Mouse (Mus musculus) midbrain, postnatal 0 days (tissue): Measurements from ENCODE around the gene Vps33b. TPM values are rescaled to one million over a fixed set of nuclear protein-coding genes. Genes with fewer than 3 reads are reported as not detected.
"Not testable (repeated sequence)": the region's sequence is repeated elsewhere in the genome, so short reads cannot be mapped to it uniquely, and the experiment has no call there.

Source experiments
- ATAC-seq: fragments of 200-750 bp; cut with Nextera tagmentation; 2 replicates; pipeline ENCODE4 v1.8.0; 2017; ENCODE audit warnings: moderate number of reproducible peaks, mild to moderate bottlenecking, moderate TSS enrichment, moderate library complexity; ENCODE audit not compliant: low FRiP score
- DNase-seq: peaks from one replicate; pipeline ENCODE4 v3.0.0-alpha.2; 2015; ENCODE audit warnings: low spot score
- H3K27ac ChIP-seq: fragments of 300-500 bp; sonication (generic); 2 replicates; pipeline ENCODE4 v1.5.1; 2014; ENCODE audit warnings: low read depth, mild to moderate bottlenecking, low read length, mixed read lengths
- H3K27me3 ChIP-seq: fragments of 300-500 bp; sonication (generic); 2 replicates; pipeline ENCODE4 v1.6.1; 2014; ENCODE audit warnings: low read length, control low read depth, mixed read lengths; ENCODE audit not compliant: insufficient read depth
- H3K36me3 ChIP-seq: fragments of 300-500 bp; sonication (generic); 2 replicates; pipeline ENCODE4 v1.6.1; 2014; ENCODE audit warnings: low read length, control low read depth, mixed read lengths; ENCODE audit not compliant: insufficient read depth
- H3K4me1 ChIP-seq: fragments of 300-500 bp; sonication (generic); 2 replicates; pipeline ENCODE4 v1.6.1; 2014; ENCODE audit warnings: mild to moderate bottlenecking, control low read depth, antibody characterized with exemption, low read length, mixed read lengths; ENCODE audit not compliant: insufficient read depth
- H3K4me2 ChIP-seq: fragments of 300-500 bp; sonication (generic); 2 replicates; pipeline ENCODE4 v1.6.1; 2014; ENCODE audit warnings: low read depth, mild to moderate bottlenecking, low read length, mixed read lengths; ENCODE audit not compliant: poor library complexity, severe bottlenecking
- H3K4me3 ChIP-seq: fragments of 300-500 bp; sonication (generic); 2 replicates; pipeline ENCODE4 v1.5.1; 2014; ENCODE audit warnings: low read depth, mild to moderate bottlenecking, low read length, moderate library complexity
- H3K9ac ChIP-seq: fragments of 300-500 bp; sonication (generic); replicated peaks from 2 replicates; pipeline ENCODE4 v1.6.1; 2014; ENCODE audit warnings: mild to moderate bottlenecking, low read length, moderate library complexity, mixed read lengths; ENCODE audit not compliant: poor library complexity, severe bottlenecking
- H3K9me3 ChIP-seq: fragments of 300-500 bp; sonication (generic); 2 replicates; pipeline ENCODE4 v1.6.1; 2016; ENCODE audit warnings: low read length, control low read depth
- CTCF ChIP-seq: IDR thresholded peaks from 2 replicates; pipeline ENCODE4 v1.5.1; 2016; ENCODE audit warnings: antibody characterized with exemption, mild to moderate bottlenecking
- WGBS: fragments of 180-500 bp; shearing (Covaris S2); extraction: QIAGEN DNeasy Blood & Tissue Kit; methylation state at CpG from one replicate; pipeline ENCODE4 v1.1.7; 2014; 5-methylcytosine and 5-hydroxymethylcytosine counted together
- polyA plus RNA-seq: library from polyadenylated mRNA; unstranded; fragments of >200 nt; fragmentation: Nextera tagmentation; extraction: Ambion mirVana; gene quantifications from 2 replicates; pipeline ENCODE4 v1.2.1, GENCODE M21; 2015
- total RNA-seq: library from RNA; depleted of rRNA; stranded (reverse); fragments of >200 nt; gene quantifications from 2 replicates; pipeline ENCODE4 v1.2.3, GENCODE M21; 2014

Vps33b gene
- total and polyA plus RNA-seq, 2 experiments from 2014 or later: 18.3 to 25.0 TPM

DNA sequence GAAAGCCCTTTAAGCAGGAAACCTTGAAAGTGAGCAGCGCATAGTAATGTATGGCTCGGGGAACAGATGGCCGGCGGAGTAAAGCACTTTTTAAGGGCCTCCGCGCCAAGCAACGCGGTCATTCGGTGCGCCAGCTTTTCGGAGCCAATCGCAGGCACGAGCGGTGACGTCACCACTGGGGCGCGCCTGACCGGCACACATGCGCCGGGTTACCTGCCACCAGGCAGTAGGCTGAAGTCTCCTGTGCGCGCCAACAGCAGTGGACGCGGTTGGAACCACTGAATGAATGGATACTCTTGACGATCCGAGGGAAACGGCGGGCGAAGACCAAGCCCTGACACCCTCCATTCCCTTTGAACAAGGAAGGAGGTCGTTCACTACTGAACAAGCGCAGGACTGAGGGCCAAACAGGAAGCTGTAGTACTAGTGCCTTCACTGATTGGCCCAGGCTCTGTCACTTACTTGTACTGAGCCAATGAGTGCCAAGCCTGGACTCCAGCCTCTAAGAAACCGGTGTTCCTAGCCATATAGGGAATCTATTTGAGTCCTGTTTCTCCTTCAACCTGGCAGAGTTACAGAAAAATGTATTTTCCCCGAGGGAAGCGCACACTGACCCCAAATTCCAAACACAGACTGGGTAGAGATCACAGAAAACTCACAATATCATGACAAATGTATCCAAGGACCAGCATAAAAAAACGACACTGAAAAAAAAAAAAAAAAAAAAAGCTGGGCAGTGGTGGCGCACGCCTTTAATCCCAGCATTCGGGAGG lies 54.8 kb downstream of the Vps33b start, which contains the start of gene Rccd1:
Gene Rccd1 (minus strand): TSS at position 412 of the 773 bp plus-strand sequence.
- WGBS: 2% methylated on average over 38 of the region's 38 CpGs
- peak; percentile 99 for ATAC-seq
- no peak for TF ChIP-seq CTCF
- no peaks in the 10 kb centered on the region for H3K27me3 ChIP-seq
- peaks cover 46% of the 10 kb centered on the region for H3K36me3 ChIP-seq
- no peaks in the 10 kb centered on the region for H3K9me3 ChIP-seq
- H3K4me1 ChIP-seq: peaks cover 7% of the 10 kb centered on the region
- H3K9ac ChIP-seq: peak within 1 kb of the TSS; percentile 62
- H3K4me2 ChIP-seq: peak within 1 kb of the TSS; percentile 74
- peak within 1 kb of the TSS; percentile 93 for H3K27ac ChIP-seq
- peak; percentile 99 for DNase-seq
- H3K4me3 ChIP-seq: peak within 1 kb of the TSS; percentile 50

DNA sequence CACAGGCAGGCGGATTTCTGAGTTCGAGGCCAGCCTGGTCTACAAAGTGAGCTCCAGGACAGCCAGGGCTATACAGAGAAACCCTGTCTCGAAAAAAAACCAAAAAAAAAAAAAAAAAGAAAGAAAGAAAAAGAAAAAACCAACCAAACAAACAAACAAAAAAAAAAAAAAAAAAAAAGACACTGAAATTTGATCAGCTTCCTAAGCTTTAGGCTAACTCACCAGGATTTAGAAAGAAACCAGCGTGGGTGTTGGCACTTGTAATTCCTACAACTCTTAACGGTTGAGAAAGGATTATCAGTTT lies 55.3 kb downstream of the Vps33b start:
- not testable (repeated sequence) for H3K4me3 ChIP-seq, H3K27me3 ChIP-seq, H3K4me1 ChIP-seq, H3K4me2 ChIP-seq, DNase-seq, ATAC-seq, H3K9ac ChIP-seq, H3K9me3 ChIP-seq, H3K27ac ChIP-seq
- peaks cover 52% of the 10 kb centered on the region for H3K36me3 ChIP-seq
- 41% methylated on average over 4 of the region's 5 CpGs for WGBS

DNA sequence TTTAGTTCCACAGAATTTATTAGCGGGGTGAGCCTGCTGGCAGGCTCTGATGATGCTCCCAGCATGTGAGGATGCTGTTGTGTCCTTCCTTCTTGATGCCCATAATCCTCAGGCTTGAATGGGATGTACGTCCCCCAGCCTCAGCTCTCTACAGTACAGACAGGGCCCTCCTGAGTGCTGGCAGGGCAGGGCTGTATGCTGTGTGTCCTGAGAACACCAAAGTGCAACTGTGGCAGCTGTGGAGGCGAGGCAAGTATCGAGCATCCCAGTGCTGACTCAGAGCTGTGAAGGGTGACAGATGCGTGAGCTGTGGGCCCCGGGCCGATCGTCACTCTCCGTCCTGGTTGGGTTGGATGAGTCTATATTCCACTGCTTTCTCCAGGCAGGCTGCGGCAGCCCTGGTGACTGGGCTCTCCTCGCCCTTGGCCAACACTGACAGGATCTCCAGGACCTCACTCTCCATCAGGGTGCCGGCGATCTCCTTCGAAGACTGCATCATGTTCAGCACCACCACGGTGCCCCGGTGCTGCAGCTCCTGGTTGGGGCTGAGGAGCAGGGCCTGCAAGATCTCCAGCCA lies 55.9 kb downstream of the Vps33b start:
- Histone ChIP-seq H3K4me2 (no peak overlapping the region), H3K27ac (no peak overlapping the region)
- 95% methylated on average over 16 of the region's 16 CpGs for WGBS

DNA sequence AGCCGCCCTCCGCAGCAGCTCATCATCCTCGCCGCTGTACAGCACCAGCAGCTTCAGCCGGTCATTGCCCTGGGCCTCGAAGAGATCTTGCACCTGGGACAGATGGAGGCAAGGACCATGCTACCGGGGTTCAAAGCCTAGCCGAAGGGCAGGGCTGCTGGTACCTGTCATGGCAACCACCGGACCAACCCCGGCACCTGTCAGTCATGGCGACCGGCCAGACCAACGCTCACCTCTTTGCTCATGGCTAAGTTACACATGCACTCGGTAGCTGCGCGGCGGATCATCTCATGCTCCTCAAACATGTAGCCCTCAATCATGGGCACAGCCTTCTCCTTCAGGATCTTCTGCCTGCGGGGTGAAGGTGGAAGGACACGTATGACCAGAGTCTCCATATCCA lies 56.6 kb downstream of the Vps33b start:
- Histone ChIP-seq H3K4me2 (no peak overlapping the region), H3K27me3 (no peaks in the 10 kb centered on the region), H3K4me1 (peaks cover 7% of the 10 kb centered on the region), H3K9me3 (no peaks in the 10 kb centered on the region), H3K36me3 (peaks cover 54% of the 10 kb centered on the region), H3K4me3 (no peak overlapping the region), H3K27ac (no peak overlapping the region), H3K9ac (no peak overlapping the region)
- TF ChIP-seq CTCF: no peak
- WGBS: 98% methylated on average over 19 of the region's 19 CpGs
- ATAC-seq (no peak), DNase-seq (no peak)

More for the DNA sequence above, 55.9 kb downstream of the Vps33b start:
- Histone ChIP-seq H3K36me3 (peaks cover 53% of the 10 kb centered on the region), H3K27me3 (no peaks in the 10 kb centered on the region), H3K9ac (no peak overlapping the region), H3K9me3 (no peaks in the 10 kb centered on the region), H3K4me1 (peaks cover 7% of the 10 kb centered on the region), H3K4me3 (no peak overlapping the region)
- DNase-seq (no peak), ATAC-seq (no peak)
- no peak for TF ChIP-seq CTCF

DNA sequence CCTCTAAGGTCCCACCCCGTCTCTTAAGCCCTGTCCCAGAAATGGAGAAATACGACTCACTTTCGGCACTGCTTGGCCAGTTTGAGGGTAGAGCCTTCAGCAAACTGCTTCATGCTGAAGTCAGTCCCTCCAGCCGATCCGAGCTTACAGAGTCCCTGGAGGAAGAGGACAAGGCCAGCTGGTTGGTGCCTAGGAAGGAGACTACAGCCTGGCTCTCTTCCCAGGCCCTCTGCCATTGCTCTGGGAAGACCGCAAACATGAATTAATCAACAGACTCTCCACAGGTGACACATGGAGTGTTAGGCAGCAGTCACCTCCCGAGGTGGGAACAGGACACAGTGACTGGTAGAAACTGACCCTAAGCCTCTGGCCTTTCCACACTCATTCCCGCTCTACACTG lies 60.8 kb downstream of the Vps33b start:
- DNase-seq: no peak
- no peak overlapping the region for H3K4me2 ChIP-seq
- no peak overlapping the region for H3K27ac ChIP-seq
- no peak overlapping the region for H3K4me3 ChIP-seq
- no peak for ATAC-seq
- H3K9ac ChIP-seq: no peak overlapping the region
- H3K9me3 ChIP-seq: no peaks in the 10 kb centered on the region
- H3K4me1 ChIP-seq: no peaks in the 10 kb centered on the region
- H3K36me3 ChIP-seq: peaks cover 88% of the 10 kb centered on the region
- TF ChIP-seq CTCF: no peak
- no peaks in the 10 kb centered on the region for H3K27me3 ChIP-seq
- 81% methylated on average over 8 of the region's 8 CpGs for WGBS

DNA sequence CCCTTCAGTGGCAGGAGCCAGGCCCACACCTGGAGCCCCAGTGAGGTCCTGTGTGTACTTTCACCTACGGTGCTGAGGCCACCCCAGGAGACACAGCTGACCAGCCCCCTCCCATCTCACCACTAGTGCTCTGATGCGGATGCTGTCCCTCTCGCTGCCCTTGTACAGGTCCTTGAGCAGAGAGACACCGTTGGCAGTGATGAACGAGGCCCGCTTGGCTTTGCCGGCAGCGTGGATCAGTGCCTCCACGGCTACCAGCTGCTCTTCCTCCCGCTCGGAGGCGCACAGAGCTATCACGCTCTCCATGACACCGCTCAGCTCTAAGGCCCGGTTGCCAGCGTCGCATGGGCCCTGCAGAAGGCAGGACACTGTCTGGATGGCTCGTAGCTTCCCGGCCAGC lies 62.0 kb downstream of the Vps33b start:
- ATAC-seq (no peak), DNase-seq (no peak)
- no peaks in the 10 kb centered on the region for H3K4me1 ChIP-seq
- no peak overlapping the region for H3K4me3 ChIP-seq
- no peak overlapping the region for H3K27ac ChIP-seq
- H3K4me2 ChIP-seq: no peak overlapping the region
- no peak for TF ChIP-seq CTCF
- H3K9me3 ChIP-seq: no peaks in the 10 kb centered on the region
- 98% methylated on average over 19 of the region's 19 CpGs for WGBS
- peaks cover 88% of the 10 kb centered on the region for H3K36me3 ChIP-seq
- H3K9ac ChIP-seq: no peak overlapping the region
- no peaks in the 10 kb centered on the region for H3K27me3 ChIP-seq
